27 mouse cellular contexts compared by ENCODE assay signal in genomic region chr6:95699326-95699725, GRCm38 (mm10). TPM values are rescaled to one million over a fixed set of nuclear protein-coding genes. Genes with fewer than 3 reads are reported as not detected.
DNase-seq lines count a peak whose midpoint lies in the region; ATAC-seq and TF ChIP-seq lines count a peak whose summit lies in the region.
"Had no signal": no experiment of that assay in that cellular context is flagged by ENCODE, and none has a peak within 500 bp of the region (broad histone marks: within the 10 kb centered on the region; RNA-seq: fewer than 3 reads in every experiment).

No protein-coding gene starts in this region.

- peak; percentile 31; the same call in 1 of the 2 replicates for ATAC-seq in forebrain, embryonic 16.5 days
- ATAC-seq in forebrain, embryonic 11.5 days (replicated peaks; ENCODE audit: low FRiP score) = no peak
- no peak for ATAC-seq in heart, postnatal 0 days (ENCODE audit: insufficient read depth, low read depth)
- ATAC-seq in heart, embryonic 12.5 days (ENCODE audit: insufficient number of reproducible peaks, low FRiP score) = no peak
- ATAC-seq in liver, embryonic 13.5 days (ENCODE audit: low read depth) = no peak
- ATAC-seq in liver, embryonic 12.5 days = no peak
- ATAC-seq in embryonic facial prominence, embryonic 13.5 days (ENCODE audit: insufficient number of reproducible peaks, insufficient read depth, low FRiP score, low TSS enrichment, low read depth) = no peak
- ATAC-seq: activated CD4-positive, CD25-positive, alpha-beta regulatory T cell, adult 4 months; forebrain, embryonic 13.5 days; intestine, embryonic 15.5 days had no signal

- DNase-seq in forebrain, embryonic 11.5 days (ENCODE audit: low spot score) = no peak
- no peak for DNase-seq in heart, postnatal 0 days (ENCODE audit: low spot score)
- DNase-seq in liver, embryonic 13.5 days = no peak
- DNase-seq in adrenal gland, postnatal 14 days = no peak
- DNase-seq: adrenal gland, postnatal 10 days; cerebellum, adult 11-12 months; cerebellum, adult 8-10 months; cerebellum, postnatal 10 days; cerebellum, postnatal 36 days; embryo, embryonic 11 days; gastrocnemius, postnatal 25 days; heart, adult 2 months; heart, postnatal 14 days; heart, postnatal 4 days; kidney, adult 11 months had no signal

- H3K36me3 ChIP-seq in forebrain, embryonic 16.5 days (ENCODE audit: control insufficient read depth, insufficient read depth) = no peaks in the 10 kb centered on the region
- H3K36me3 ChIP-seq in forebrain, embryonic 11.5 days (ENCODE audit: control insufficient read depth, insufficient read depth, low read length) = no peaks in the 10 kb centered on the region
- no peaks in the 10 kb centered on the region for H3K36me3 ChIP-seq in heart, postnatal 0 days (replicated peaks; ENCODE audit: control insufficient read depth, insufficient read depth, low read length)
- no peaks in the 10 kb centered on the region for H3K36me3 ChIP-seq in heart, embryonic 12.5 days
- no peaks in the 10 kb centered on the region for H3K36me3 ChIP-seq in liver, embryonic 13.5 days
- peaks cover 4% of the 10 kb centered on the region; the same call in 1 of the 2 replicates for H3K36me3 ChIP-seq in liver, embryonic 12.5 days
- no peaks in the 10 kb centered on the region for H3K36me3 ChIP-seq in embryonic facial prominence, embryonic 13.5 days
- H3K36me3 ChIP-seq: embryonic facial prominence, embryonic 15.5 days; heart, embryonic 10.5 days; heart, embryonic 15.5 days; hindbrain, embryonic 12.5 days; hindbrain, embryonic 15.5 days; intestine, embryonic 15.5 days had no signal

- no peak overlapping the region for H3K4me2 ChIP-seq in forebrain, embryonic 16.5 days (ENCODE audit: low read length)
- no peak overlapping the region for H3K4me2 ChIP-seq in forebrain, embryonic 11.5 days (ENCODE audit: low read depth, low read length, severe bottlenecking)
- no peak overlapping the region for H3K4me2 ChIP-seq in heart, postnatal 0 days (ENCODE audit: low read depth, low read length)
- H3K4me2 ChIP-seq in heart, embryonic 12.5 days = no peak overlapping the region
- no peak overlapping the region for H3K4me2 ChIP-seq in liver, embryonic 13.5 days
- no peak overlapping the region for H3K4me2 ChIP-seq in liver, embryonic 12.5 days
- no peak overlapping the region for H3K4me2 ChIP-seq in embryonic facial prominence, embryonic 13.5 days
- H3K4me2 ChIP-seq: embryonic facial prominence, embryonic 15.5 days; forebrain, embryonic 13.5 days; heart, embryonic 15.5 days; hindbrain, embryonic 12.5 days; hindbrain, embryonic 15.5 days; intestine, embryonic 15.5 days had no signal

- no peak for TF ChIP-seq CTCF in heart, postnatal 0 days (IDR thresholded peaks at IDR 0.05; ENCODE audit: low read depth)

- no peak overlapping the region for H3K9ac ChIP-seq in forebrain, embryonic 16.5 days (replicated peaks; ENCODE audit: low read depth, low read length)
- no peak overlapping the region for H3K9ac ChIP-seq in forebrain, embryonic 11.5 days (ENCODE audit: low read length)
- H3K9ac ChIP-seq in heart, postnatal 0 days (replicated peaks; ENCODE audit: low read depth, low read length) = no peak overlapping the region
- no peak overlapping the region for H3K9ac ChIP-seq in heart, embryonic 12.5 days
- no peak overlapping the region for H3K9ac ChIP-seq in liver, embryonic 13.5 days
- H3K9ac ChIP-seq in liver, embryonic 12.5 days = no peak overlapping the region
- H3K9ac ChIP-seq in embryonic facial prominence, embryonic 13.5 days = no peak overlapping the region
- H3K9ac ChIP-seq: embryonic facial prominence, embryonic 15.5 days; forebrain, embryonic 13.5 days; heart, embryonic 15.5 days; hindbrain, embryonic 12.5 days; hindbrain, embryonic 15.5 days; intestine, embryonic 15.5 days had no signal

- H3K4me3 ChIP-seq in forebrain, embryonic 16.5 days (replicated peaks; ENCODE audit: low read length) = no peak overlapping the region
- no peak overlapping the region for H3K4me3 ChIP-seq in forebrain, embryonic 11.5 days (ENCODE audit: low read depth, low read length)
- no peak overlapping the region for H3K4me3 ChIP-seq in heart, postnatal 0 days (ENCODE audit: low read depth, low read length)
- H3K4me3 ChIP-seq in heart, embryonic 12.5 days = no peak overlapping the region
- no peak overlapping the region for H3K4me3 ChIP-seq in liver, embryonic 13.5 days (replicated peaks)
- H3K4me3 ChIP-seq in liver, embryonic 12.5 days = no peak overlapping the region
- no peak overlapping the region for H3K4me3 ChIP-seq in embryonic facial prominence, embryonic 13.5 days
- H3K4me3 ChIP-seq: embryonic facial prominence, embryonic 15.5 days; forebrain, embryonic 13.5 days; heart, adult 2 months; heart, embryonic 10.5 days; heart, embryonic 15.5 days; hindbrain, embryonic 12.5 days; hindbrain, embryonic 15.5 days; intestine, embryonic 15.5 days had no signal

- H3K9me3 ChIP-seq in forebrain, embryonic 16.5 days (ENCODE audit: control insufficient read depth, low read length) = no peaks in the 10 kb centered on the region
- H3K9me3 ChIP-seq in forebrain, embryonic 11.5 days (ENCODE audit: control insufficient read depth, low read length) = no peaks in the 10 kb centered on the region
- H3K9me3 ChIP-seq in heart, postnatal 0 days (replicated peaks; ENCODE audit: control insufficient read depth, low read length) = no peaks in the 10 kb centered on the region
- no peaks in the 10 kb centered on the region for H3K9me3 ChIP-seq in heart, embryonic 12.5 days (replicated peaks)
- no peaks in the 10 kb centered on the region for H3K9me3 ChIP-seq in liver, embryonic 13.5 days (replicated peaks)
- no peaks in the 10 kb centered on the region for H3K9me3 ChIP-seq in liver, embryonic 12.5 days (replicated peaks)
- H3K9me3 ChIP-seq in embryonic facial prominence, embryonic 13.5 days = no peaks in the 10 kb centered on the region
- H3K9me3 ChIP-seq: embryonic facial prominence, embryonic 15.5 days; forebrain, embryonic 13.5 days; heart, embryonic 10.5 days; heart, embryonic 15.5 days; hindbrain, embryonic 12.5 days; hindbrain, embryonic 15.5 days; intestine, embryonic 15.5 days had no signal

- no peaks in the 10 kb centered on the region for H3K27me3 ChIP-seq in forebrain, embryonic 16.5 days (replicated peaks; ENCODE audit: control insufficient read depth, insufficient read depth, low read length)
- H3K27me3 ChIP-seq in forebrain, embryonic 11.5 days (ENCODE audit: control insufficient read depth, insufficient read depth, low read length) = no peaks in the 10 kb centered on the region
- H3K27me3 ChIP-seq in heart, postnatal 0 days (ENCODE audit: control insufficient read depth, insufficient read depth, low read length) = no peaks in the 10 kb centered on the region
- no peaks in the 10 kb centered on the region for H3K27me3 ChIP-seq in heart, embryonic 12.5 days (replicated peaks)
- H3K27me3 ChIP-seq in liver, embryonic 13.5 days = no peaks in the 10 kb centered on the region
- no peaks in the 10 kb centered on the region for H3K27me3 ChIP-seq in liver, embryonic 12.5 days (replicated peaks)
- H3K27me3 ChIP-seq in embryonic facial prominence, embryonic 13.5 days = no peaks in the 10 kb centered on the region
- H3K27me3 ChIP-seq: embryonic facial prominence, embryonic 15.5 days; forebrain, embryonic 13.5 days; heart, embryonic 15.5 days; hindbrain, embryonic 12.5 days; hindbrain, embryonic 15.5 days; intestine, embryonic 15.5 days had no signal

- 85% methylated on average over 3 of the region's 3 CpGs for WGBS in forebrain, embryonic 16.5 days
- 90% methylated on average over 3 of the region's 3 CpGs for WGBS in forebrain, embryonic 11.5 days
- WGBS in heart, postnatal 0 days = 70% methylated on average over 3 of the region's 3 CpGs
- 72% methylated on average over 3 of the region's 3 CpGs for WGBS in heart, embryonic 12.5 days
- WGBS in liver, embryonic 13.5 days (ENCODE audit: insufficient replicate concordance) = 53% methylated on average over 3 of the region's 3 CpGs
- WGBS in liver, embryonic 12.5 days (ENCODE audit: insufficient replicate concordance) = 59% methylated on average over 3 of the region's 3 CpGs
- WGBS in embryonic facial prominence, embryonic 13.5 days = 62% methylated on average over 3 of the region's 3 CpGs

- no peak for TF ChIP-seq EP300 in heart, postnatal 0 days (IDR thresholded peaks at IDR 0.05; ENCODE audit: low read depth)

- H3K27ac ChIP-seq in forebrain, embryonic 16.5 days (ENCODE audit: low read length) = no peak overlapping the region
- H3K27ac ChIP-seq in forebrain, embryonic 11.5 days (ENCODE audit: low read depth, low read length) = no peak overlapping the region
- 0 out of 2 replicates have a peak overlapping the region, but pooled peaks have one; percentile 11 for H3K27ac ChIP-seq in heart, postnatal 0 days (ENCODE audit: low read depth)
- no peak overlapping the region for H3K27ac ChIP-seq in heart, embryonic 12.5 days (ENCODE audit: poor library complexity, severe bottlenecking)
- peak overlapping the region; percentile 13; the same call in 1 of the 2 replicates for H3K27ac ChIP-seq in liver, embryonic 13.5 days
- H3K27ac ChIP-seq in liver, embryonic 12.5 days = no peak overlapping the region
- H3K27ac ChIP-seq in embryonic facial prominence, embryonic 13.5 days = peak overlapping the region; percentile 12; the same call in 1 of the 2 replicates
- H3K27ac ChIP-seq: embryonic facial prominence, embryonic 15.5 days; forebrain, embryonic 13.5 days; heart, adult 2 months; hindbrain, embryonic 12.5 days; hindbrain, embryonic 15.5 days; intestine, embryonic 15.5 days had no signal

- no peaks in the 10 kb centered on the region for H3K4me1 ChIP-seq in forebrain, embryonic 16.5 days (replicated peaks; ENCODE audit: control insufficient read depth, insufficient read depth, low read length)
- H3K4me1 ChIP-seq in forebrain, embryonic 11.5 days (replicated peaks; ENCODE audit: control insufficient read depth, insufficient read depth, low read length) = no peaks in the 10 kb centered on the region
- H3K4me1 ChIP-seq in heart, postnatal 0 days (ENCODE audit: control insufficient read depth, insufficient read depth) = peaks cover 17% of the 10 kb centered on the region
- peaks cover 37% of the 10 kb centered on the region for H3K4me1 ChIP-seq in heart, embryonic 12.5 days (replicated peaks)
- peaks cover 40% of the 10 kb centered on the region for H3K4me1 ChIP-seq in liver, embryonic 13.5 days (replicated peaks)
- H3K4me1 ChIP-seq in liver, embryonic 12.5 days = peaks cover 39% of the 10 kb centered on the region
- H3K4me1 ChIP-seq in embryonic facial prominence, embryonic 13.5 days = peaks cover 34% of the 10 kb centered on the region
- H3K4me1 ChIP-seq: hindbrain, embryonic 15.5 days had no signal

RNA-seq across cellular contexts. Expression of gene Suclg2, which starts 19.3 kb away (rescaled TPM):
- 15.4 and 17.5 TPM in 2 replicates for polyA plus RNA-seq in forebrain, embryonic 16.5 days (2015; fragmentation: Nextera tagmentation; extraction: Ambion mirVana)
- polyA plus RNA-seq in forebrain, embryonic 11.5 days (2014; fragmentation: Nextera tagmentation; extraction: Ambion mirVana) = 48.2 and 52.9 TPM in 2 replicates
- 79.5 and 80.0 TPM in 2 replicates for total RNA-seq in heart, postnatal 0 days (2014; rRNA removed; ENCODE audit: low replicate concordance)
- polyA plus RNA-seq in heart, postnatal 0 days (2015; fragmentation: Nextera tagmentation; extraction: Ambion mirVana) = 103 and 105 TPM in 2 replicates
- polyA plus RNA-seq in heart, embryonic 12.5 days (2016; fragmentation: Nextera tagmentation; extraction: Ambion mirVana) = 94.7 and 98.7 TPM in 2 replicates
- 40.6 and 49.9 TPM in 2 replicates for polyA plus RNA-seq in liver, embryonic 13.5 days (2015; fragmentation: Nextera tagmentation; extraction: Ambion mirVana)
- 47.7 and 49.0 TPM in 2 replicates for polyA plus RNA-seq in liver, embryonic 12.5 days (2016; fragmentation: Nextera tagmentation; extraction: Ambion mirVana)
- polyA plus RNA-seq in embryonic facial prominence, embryonic 13.5 days (2015; fragmentation: Nextera tagmentation; extraction: Ambion mirVana) = 48.9 and 52.3 TPM in 2 replicates
- total RNA-seq in adrenal gland, postnatal 14 days (2021) = 135 and 141 TPM in 2 replicates

Comparison
In these comparisons a context has a peak if more than half of its experiments do, and no peak if none do; other contexts are left out.
1. H3K27ac ChIP-seq: peak in heart, postnatal 0 days (single experiment), liver, embryonic 13.5 days (single experiment) and embryonic facial prominence, embryonic 13.5 days (single experiment); none in forebrain, embryonic 16.5 days (single experiment), forebrain, embryonic 11.5 days (single experiment), heart, embryonic 12.5 days (single experiment) and liver, embryonic 12.5 days (single experiment).